Mouse (Mus musculus): ENCODE results near the gene Klrc3.
"Not testable (repeated sequence)": the region's sequence is repeated elsewhere in the genome, so short reads cannot be mapped to it uniquely, and the experiment has no call there.

Klrc3 gene

DNA sequence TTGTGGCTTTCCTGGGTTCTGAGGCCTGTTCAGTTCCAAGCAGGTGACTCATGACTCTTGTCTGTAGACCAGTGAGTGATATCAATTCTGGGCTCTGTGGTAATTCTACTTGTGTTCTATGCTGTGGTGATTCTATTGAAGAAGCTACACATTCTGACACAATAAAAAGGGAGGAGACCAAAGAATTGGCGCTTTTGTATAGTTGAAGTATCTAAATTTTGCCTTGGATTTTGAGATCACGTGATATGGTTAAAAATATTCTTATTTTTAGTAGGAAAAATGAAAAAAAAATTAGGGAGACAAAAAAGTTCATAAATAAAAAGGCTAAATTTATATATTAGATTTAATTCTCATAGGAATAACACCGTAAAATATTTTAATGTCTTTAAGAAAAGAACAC, at the start of gene Klrc3:
Gene Klrc3, minus strand, starts transcription at position 101 of the 400 bp plus-strand sequence.
- not testable (repeated sequence) for DNase-seq

DNA sequence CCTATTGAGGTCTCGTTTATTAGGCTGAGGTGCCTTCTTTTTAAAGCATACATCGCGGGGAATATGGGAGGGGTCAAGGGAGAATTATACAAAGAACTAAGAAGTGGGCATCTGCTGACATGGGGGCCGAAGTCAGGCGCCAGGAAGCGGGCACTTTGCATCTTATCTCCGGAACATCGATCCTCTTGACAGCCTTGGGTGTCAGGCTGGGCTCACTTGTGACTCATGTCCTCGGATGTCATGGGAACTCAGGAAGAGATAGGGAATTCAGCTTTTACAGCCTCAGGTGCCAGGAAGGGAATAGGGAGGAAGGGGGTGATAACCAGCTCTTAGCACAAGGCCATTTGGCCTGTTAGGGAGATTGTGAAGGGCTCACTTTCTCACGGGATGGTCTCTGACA, 48.3 kb upstream of the Klrc3 start:
- DNase-seq, result not testable (repeated sequence)

- DNase-seq, result no peak
Measured at GRCm38 (mm10) chr6:129680379-129680778, 37.2 kb upstream of the Klrc3 start.

DNA sequence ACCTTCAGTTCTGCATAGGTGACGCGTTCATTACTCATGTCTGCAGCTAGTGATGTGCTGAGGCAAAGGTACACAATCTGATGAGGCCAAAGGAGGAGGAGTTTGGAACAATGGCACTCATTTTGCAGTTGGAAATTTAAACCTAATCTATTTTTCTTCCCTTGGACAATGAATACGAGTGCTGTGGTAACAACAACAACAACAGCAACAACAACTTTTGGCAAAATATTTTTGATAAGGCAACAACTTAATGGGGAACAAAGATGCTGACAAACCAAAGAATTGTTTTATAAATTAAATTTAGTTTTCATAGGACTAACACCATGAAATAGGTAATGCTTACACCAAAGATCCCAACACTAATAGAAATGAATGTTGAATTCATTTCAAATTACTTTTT, 35.7 kb upstream of the Klrc3 start, which contains the start of gene Klrc1:
Gene Klrc1, minus strand, starts transcription at position 101 of the 400 bp plus-strand sequence.
- no peak for DNase-seq

DNA sequence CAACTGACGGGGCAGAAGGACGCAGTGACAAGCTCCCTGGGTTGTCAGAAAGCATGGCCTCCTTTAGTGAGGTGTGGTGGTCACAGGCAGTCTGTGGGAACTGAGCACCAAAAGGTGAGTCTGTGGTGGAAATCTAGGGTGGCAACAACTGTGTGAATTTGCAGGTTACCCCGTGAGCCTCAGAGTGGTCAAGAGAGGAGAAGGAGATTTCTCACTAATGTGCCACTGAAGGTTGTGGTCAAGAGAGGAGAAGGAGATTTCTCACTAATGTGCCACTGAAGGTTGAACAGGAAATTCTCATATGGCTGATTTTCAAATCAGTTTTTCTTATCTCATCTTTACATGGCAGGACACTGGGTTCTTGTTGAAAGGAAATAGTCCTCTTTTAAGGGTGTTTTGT, 18.2 kb upstream of the Klrc3 start:
- DNase-seq, result not testable (repeated sequence)

GRCm38 (mm10) chr6:129660589-129660988, 17.5 kb upstream of the Klrc3 start, which contains the start of gene Klrc2:
TSS of gene Klrc2 (minus strand) at chr6:129660689.
- DNase-seq, result not testable (repeated sequence)

DNA sequence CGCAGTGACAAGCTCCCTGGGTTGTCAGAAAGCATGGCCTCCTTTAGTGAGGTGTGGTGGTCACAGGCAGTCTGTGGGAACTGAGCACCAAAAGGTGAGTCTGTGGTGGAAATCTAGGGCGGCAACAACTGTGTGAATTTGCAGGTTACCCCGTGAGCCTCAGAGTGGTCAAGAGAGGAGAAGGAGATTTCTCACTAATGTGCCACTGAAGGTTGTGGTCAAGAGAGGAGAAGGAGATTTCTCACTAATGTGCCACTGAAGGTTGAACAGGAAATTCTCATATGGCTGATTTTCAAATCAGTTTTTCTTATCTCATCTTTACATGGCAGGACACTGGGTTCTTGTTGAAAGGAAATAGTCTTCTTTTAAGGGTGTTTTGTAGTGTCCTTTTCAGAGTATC, 917 bp upstream of the Klrc3 start:
- not testable (repeated sequence) for DNase-seq

DNA sequence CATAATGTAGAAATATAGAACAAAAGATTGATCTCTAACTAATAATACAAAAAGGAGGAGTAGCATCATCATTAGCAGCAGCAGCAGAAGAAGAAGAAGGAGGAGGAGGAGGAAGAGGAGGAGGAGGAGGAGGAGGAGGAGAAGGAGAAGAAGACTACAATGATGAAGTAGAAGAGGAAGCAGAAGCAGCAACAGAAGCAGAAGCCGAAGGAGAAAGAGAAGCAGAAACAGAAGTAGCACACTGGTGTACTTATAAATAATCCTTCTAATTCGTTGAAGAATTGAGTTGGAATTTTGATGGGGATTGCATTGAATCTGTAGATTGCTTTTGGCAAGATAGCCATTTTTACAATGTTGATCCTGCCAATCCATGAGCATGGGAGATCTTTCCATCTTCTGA, 12.1 kb downstream of the Klrc3 start:
- not testable (repeated sequence) for DNase-seq

- DNase-seq, result no peak
Measured at GRCm38 (mm10) chr6:129623735-129624134, 19.4 kb downstream of the Klrc3 start, which contains the start of gene Klrk1. TSS of gene Klrk1 (minus strand) at chr6:129623864.

GRCm38 (mm10) chr6:129608372-129608771, 34.8 kb downstream of the Klrc3 start:
- no peak for DNase-seq

- DNase-seq, result no peak
Measured at GRCm38 (mm10) chr6:129591508-129591907, 51.6 kb downstream of the Klrc3 start, which contains the start of gene Klrd1. TSS of gene Klrd1 (plus strand) at chr6:129591782.
